Mouse (Mus musculus) adrenal gland, postnatal 0 days (tissue): ENCODE measurements around the gene Ncdn. TPM values are rescaled to one million over a fixed set of nuclear protein-coding genes. Genes with fewer than 3 reads are reported as not detected.

Source experiments
- polyA plus RNA-seq: library from polyadenylated mRNA; unstranded; fragments of >200 nt; fragmentation: Nextera tagmentation; extraction: Ambion mirVana; gene quantifications from 2 replicates; pipeline ENCODE4 v1.2.1, GENCODE M21; 2015

Ncdn gene
- 24.6 and 25.8 TPM in 2 replicates for polyA plus RNA-seq

GRCm38 (mm10) chr4:126753268-126754230, at the start of gene Ncdn, which contains the start of gene AU040320:
Gene Ncdn (minus strand): TSS chr4:126753438.
Gene AU040320 (plus strand): TSS chr4:126753544.

GRCm38 (mm10) chr4:126736001-126736414, 17.2 kb downstream of the Ncdn start, which contains the start of gene Tfap2e:
Gene Tfap2e (minus strand): TSS chr4:126736240.

Other genes with a start within 250 kb of the Ncdn start
- 1.1 and 1.9 TPM in 2 replicates for gene Ago4, start 220.0 kb downstream of the Ncdn start, polyA plus RNA-seq
- gene Clspn, start 196.5 kb downstream of the Ncdn start, polyA plus RNA-seq = 7.5 and 9.7 TPM in 2 replicates
- 6.1 and 6.4 TPM in 2 replicates for gene 5730409E04Rik, start 143.6 kb downstream of the Ncdn start, polyA plus RNA-seq
- gene Psmb2, start 75.8 kb downstream of the Ncdn start, polyA plus RNA-seq = 307 and 405 TPM in 2 replicates
- gene Tfap2e, start 17.2 kb downstream of the Ncdn start, polyA plus RNA-seq = not detected in 2 replicates
- 17.3 and 26.1 TPM in 2 replicates for gene AU040320, start 106 bp upstream of the Ncdn start, polyA plus RNA-seq
- 10.0 and 18.0 TPM in 2 replicates for gene Zmym4, start 214.7 kb upstream of the Ncdn start, polyA plus RNA-seq